Mouse (Mus musculus) heart, adult 2 months (tissue): Measurements from ENCODE around the gene Foxp4.

Experiments used
- CTCF ChIP-seq: fragments of 200-600 bp; IDR thresholded peaks from 2 replicates; pipeline ENCODE4 v1.8.1; 2022; ENCODE audit warnings: antibody characterized with exemption, mild to moderate bottlenecking, moderate library complexity
- EP300 ChIP-seq: fragments of 200-500 bp; IDR thresholded peaks from 2 replicates; pipeline ENCODE4 v1.6.1; 2011; ENCODE audit warnings: low read depth, low read length, control low read depth; ENCODE audit not compliant: insufficient read depth
- POLR2A ChIP-seq: fragments of 200-500 bp; IDR thresholded peaks from 2 replicates; pipeline ENCODE4 v1.6.1; 2011; ENCODE audit warnings: mild to moderate bottlenecking, low read depth, low read length, control low read depth; ENCODE audit not compliant: insufficient read depth

DNA sequence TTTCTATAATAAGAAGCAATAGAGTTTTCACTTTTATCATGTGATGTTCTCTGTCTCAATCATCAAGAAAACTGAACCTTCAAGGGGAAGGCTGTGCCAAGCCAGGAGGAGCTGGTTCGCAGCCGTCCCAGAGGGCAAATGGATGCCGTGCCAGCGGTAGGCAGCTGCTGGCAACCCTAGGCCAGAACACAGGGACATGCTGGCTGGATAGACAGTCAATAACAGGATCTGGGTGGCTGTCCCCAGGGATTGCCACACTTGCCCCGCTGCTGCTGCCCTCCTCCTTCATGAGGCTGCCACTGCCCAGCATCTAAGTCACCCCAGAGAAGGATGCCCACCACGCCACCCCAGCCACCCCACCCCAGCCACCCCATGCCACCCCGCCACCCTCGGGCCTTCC is 82.9 kb downstream of the Foxp4 start:
- TF ChIP-seq CTCF (no peak), POLR2A (no peak), EP300 (no peak)
